Mouse (Mus musculus) adrenal gland, adult 18-20 months (tissue): ENCODE results near the gene Lcp2. TPM values are rescaled to one million over a fixed set of nuclear protein-coding genes. Genes with fewer than 3 reads are reported as not detected.
"Not testable (repeated sequence)": the region's sequence is repeated elsewhere in the genome, so short reads cannot be mapped to it uniquely, and the experiment has no call there.

Experiments used
- DNase-seq, 2 experiments: peaks; one replicate each; pipeline ENCODE4 v3.0.0; 2021 to 2022; ENCODE audit warnings: low spot score in 2 of 2
- total RNA-seq, 2 experiments: library from RNA; stranded (reverse); gene quantifications; 1 replicate in 1 of 2; 2 replicates in 1 of 2; pipeline ENCODE4 v1.2.3; 2021

Lcp2 gene
- total RNA-seq, 2 experiments from 2014 or later, result 2.4 to 3.6 TPM

DNA sequence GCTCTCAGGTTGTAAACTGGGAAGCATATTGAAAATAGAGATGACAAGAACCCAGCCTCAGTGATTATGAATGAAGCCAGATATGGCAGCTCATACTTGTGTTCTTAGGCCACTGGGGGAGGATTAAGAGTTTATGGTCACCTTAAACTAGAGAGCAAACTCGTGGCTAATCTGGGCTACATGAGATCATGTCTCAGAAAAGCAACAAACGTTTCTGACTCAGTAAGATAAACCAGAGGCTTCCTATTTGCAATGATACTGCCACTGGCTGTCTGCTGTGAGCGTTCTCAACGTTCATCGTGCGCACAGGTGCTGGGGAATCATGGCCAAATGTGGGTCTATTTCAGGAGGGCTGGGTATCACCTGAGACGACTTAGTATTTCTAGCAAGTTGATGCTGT, 37.1 kb downstream of the Lcp2 start:
- no peak for DNase-seq

DNA sequence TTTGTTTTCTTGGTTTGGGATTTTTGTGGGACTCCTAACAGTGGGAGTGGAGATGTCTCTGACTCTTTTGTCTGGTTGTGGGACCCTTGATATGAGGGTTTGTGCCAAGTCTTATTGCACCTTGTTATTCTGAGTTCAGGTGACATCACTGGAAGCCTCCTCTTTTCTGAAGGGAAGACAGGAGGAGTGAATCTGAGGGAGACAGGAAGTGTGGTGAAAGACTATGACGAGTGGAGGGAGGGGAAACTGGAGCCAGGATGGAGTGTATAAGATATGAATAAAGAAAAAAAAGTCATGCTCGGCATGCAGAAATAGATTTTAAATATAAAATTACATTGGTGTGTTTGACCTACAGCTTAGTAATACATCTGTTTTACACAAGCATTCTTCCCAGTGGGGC, 37.9 kb downstream of the Lcp2 start:
- DNase-seq, result no peak

DNA sequence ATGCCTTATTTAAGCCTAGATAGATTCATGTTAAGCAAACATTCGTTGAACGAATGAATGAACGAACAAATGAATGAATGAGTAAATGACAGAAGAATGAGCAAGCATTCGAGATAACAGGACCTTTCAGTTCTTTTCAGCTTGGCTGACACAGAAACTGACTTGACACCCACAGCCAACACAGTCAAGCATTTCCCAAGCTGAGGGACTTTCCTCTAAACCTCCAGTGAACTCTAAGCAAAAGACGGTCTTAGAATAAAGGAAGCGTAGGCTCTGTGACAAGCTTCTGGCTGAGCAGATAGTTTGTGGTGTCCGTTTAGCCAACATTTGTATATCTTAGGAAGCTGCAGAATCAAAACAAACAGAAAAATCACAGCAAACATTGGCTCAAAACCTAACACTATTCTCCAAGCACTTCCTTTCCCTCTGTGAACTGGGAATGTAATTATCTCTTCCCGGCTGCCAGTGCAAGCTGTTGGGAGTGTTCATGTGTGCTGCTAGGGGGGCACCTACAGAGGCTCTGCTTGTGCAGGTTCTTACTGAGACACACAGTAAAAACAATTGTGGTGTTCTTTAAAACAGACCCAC, 39.5 kb downstream of the Lcp2 start:
- no peak for DNase-seq

DNA sequence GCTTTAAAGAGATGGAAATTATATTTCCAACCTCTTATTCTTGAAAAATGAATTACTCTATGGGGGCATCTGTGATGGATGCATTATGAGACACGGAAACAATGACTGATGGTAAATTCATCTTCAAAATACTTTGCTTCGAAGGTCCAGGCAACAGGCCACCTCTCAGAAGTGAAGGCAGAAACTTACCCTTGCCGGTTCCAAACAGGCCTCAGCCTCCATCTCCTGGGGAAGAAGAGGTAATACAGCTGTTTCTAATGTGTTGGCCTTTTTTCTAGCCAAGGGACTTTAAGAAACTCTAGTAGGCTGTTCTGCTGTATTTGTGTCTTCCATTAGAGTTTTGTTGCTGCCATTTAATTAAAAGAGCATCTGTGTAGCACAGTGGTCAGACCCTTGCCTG, 40.3 kb downstream of the Lcp2 start:
- DNase-seq, result no peak

DNA sequence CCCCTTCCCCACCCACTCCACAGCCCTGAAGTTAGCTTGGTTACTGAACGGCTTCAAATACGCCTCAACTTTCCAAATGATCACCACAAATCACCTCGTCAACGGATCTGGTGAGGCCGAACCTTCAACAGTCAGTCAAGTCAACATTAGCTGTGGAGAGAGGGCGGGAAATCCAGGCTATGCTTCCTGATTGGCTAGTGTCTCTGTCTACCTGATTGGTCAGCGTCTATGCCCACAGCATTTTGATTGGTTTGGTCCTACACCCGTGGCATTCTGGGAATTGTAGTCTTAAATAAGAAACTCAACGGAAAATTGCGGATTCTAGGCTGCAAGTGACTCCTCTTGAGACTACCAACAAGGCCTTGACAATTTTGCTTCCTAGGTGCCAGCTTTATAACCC, 51.7 kb downstream of the Lcp2 start, which contains the start of gene 4930469K13Rik:
Gene 4930469K13Rik, minus strand, starts transcription at position 133 of the 400 bp plus-strand sequence.
- no peak for DNase-seq

DNA sequence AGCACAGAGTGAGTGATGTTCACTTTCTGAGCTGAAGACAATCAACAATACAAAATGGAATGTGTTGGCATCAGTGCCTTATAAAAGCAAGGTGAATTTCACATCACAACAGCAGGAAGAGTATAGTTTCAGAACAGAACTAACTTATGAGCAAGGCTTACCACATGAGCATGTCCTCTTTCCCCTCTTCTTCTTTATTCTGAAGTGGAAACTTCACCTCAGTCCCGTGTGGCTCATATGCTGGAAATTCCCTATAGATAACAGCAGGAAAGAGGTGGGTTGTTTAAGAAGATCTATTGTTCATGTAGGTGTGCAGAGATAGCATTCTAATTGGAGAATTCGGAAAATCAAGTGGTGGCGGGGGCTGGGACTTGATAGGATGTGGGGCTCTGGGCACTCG, 55.1 kb downstream of the Lcp2 start:
- no peak for DNase-seq

DNA sequence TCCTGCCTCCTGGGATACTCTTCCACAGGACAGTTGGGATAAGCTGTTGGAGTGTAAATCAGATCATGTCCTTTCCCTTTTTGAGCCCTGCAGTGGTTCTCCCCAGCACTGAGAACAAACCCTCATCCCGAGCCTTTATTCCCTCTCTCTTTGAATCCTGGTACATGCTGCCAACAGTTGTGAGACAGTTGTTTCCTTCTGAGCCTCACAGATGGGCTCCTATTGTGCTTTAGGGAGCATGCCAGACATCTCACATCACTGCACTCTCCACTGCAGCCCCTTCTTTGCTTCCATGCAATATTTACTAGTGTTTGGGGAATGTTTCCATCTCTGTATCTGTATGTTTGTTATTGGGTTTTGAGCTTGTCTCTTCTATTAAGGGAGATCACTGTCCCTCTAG, 58.2 kb downstream of the Lcp2 start:
- DNase-seq, result no peak

DNA sequence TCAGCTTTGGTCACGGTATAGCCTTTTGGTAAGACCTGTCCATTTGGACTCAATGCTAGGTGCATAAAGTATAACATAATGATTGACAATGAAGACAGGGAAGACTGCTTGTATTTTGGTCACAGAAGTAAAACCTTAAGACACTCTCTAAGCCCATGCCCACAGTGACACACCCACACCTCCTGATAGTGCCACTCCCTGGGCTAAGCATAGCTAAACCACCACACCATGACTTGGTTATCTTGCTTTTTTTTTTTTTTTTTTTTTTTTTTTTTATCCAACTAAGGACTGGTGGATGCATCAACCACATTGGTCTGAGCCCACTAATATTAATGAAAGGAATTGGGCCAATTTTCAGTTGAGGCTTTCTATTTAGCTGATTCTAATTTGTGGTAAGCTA, 62.5 kb downstream of the Lcp2 start:
- no peak for DNase-seq

DNA sequence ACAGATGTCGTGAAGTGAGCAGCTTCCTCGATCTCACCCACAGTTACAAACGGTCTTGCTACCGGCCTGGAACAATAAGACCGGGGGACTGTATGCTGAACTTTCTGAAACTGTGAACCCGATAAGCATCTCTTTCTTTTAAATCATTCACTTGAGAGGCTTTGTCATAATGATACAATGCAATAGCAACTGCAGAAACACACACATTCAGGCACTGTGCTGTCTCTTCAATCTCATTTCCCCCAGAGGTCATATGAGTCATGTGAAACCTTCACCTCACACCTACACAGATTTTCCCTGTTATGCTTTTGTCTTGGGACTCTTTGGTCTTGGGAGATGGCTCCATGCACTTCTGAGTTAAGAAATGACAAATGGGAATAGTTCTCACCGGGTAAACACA, 65.2 kb downstream of the Lcp2 start:
- no peak for DNase-seq

DNA sequence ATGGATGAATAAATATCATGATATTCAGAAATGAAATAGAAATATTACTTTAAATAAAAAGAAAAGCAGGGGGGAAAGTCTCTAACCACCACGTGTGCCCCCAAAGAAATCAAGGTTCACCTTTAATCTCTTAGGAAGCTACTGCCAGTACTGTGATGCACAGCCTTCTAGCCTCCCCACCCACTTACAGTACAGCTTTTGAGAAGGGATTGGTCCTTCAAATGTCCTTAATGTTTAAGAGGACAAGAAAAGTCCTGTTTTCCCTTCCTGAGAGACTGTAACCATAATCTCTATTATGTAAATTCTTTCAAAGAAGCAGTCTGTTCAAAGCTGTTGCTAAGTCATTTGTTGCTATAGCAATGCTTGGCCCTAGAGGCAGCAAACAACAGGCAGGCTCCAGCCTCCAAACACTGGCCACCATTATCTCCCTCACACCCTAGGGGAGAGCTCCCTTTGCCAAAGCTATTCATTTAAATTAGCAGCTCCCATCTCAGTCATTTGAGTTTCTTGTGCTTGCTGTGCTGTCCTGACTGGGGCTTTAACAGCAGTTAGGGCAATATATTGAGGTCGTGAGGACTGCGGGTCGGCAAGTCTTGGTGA, 66.2 kb downstream of the Lcp2 start:
- DNase-seq, result no peak

DNA sequence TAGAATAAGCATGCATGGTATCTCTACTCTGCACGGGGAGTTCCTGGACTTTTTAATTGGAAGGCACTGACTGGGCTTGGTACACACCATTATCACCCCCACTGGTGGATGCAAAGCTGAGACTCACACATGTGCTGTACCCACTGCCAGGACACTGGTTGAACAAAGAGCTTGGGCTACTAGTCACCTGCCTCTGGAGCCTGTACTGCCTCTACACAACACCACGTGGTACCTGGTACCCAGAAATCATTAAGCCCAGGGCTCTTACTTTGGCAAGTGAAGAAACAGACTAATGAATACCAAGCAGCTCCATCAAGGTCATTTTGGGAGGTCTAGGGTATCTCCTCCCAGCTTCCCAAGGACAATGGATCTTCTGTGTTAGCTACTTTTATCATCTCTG, 67.0 kb downstream of the Lcp2 start:
- no peak for DNase-seq

DNA sequence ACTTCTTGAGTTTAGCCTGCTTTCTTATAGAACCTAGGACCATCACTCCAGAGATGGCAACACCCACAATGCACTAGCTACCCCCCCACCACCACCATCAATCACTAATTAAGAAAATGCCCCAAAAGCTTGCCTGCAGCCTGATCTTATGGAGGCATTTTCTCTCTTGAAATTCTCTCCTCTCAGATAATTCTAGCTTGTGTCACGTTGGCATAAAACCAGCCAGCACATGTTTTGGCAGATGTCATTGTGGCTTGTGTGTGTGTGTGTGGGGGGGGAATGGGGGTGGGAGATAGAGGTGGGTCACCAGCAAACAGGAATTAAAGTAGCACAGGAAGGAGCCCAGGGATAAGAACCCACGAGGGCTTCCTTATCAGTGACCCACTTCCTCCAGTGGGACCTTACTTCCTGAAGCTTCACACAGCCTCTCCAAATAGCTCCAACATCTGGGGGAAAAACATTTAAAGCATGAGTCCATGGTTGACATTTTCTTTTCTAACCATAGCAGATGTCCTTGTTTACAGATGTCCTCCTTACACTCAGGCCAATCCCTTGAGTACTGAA, 69.9 kb downstream of the Lcp2 start:
- no peak for DNase-seq

DNA sequence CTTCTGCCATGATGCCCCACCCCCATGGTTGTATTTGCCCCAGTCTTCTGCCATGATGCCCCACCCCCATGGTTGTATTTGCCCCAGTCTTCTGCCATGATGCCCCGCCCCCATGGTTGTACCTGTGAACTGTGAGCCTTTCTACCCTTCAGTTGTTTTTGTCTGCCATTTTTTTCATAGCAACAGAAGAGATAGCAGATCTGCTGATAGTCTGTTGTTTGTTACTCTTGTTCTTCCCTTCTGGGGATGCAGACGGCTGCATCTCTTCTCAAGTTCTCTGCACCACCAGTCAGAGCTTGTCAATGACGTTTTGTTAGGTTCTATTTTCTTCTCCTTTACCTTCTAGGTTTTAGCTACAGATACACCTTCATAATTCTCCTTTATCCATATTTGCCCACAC, 70.9 kb downstream of the Lcp2 start:
- no peak for DNase-seq

DNA sequence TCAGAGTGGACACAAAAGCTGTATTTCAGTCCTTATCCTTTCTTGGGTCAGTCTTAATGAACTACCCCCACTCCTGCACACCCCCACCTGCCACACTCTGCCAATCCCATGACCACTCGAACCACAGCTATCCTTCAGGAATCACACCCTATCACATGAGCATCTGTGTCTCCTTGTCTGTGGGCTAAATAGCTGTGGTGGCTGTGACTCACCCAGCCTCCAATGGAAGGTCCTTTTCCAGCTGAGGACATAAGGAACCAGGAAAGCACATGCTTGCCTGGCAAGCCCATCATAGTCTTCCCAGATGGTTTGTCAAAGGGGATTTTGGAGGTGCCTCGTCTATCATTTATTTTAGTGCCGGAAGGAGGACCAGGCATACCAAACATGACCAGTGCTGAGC, 71.6 kb downstream of the Lcp2 start:
- DNase-seq, result no peak

DNA sequence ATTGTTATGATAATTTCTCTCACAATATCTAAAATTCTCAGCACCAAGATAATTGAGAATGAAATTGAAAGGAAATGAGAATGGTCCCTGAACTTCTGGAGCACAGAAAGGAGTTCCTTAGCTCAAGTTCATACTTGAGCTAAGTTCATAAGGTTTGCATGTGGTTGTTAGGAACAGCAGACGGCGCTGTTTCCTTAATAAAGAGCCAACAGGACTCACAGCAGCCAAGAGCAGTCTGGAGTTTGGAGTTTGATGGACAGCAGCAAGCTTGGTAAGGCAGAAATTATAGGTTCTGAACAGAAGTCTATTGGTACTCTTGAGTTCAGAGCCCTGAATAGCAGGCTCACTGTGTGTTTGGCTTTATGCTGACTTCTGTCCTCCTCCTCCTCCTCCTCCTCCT, 76.4 kb downstream of the Lcp2 start:
- no peak for DNase-seq

DNA sequence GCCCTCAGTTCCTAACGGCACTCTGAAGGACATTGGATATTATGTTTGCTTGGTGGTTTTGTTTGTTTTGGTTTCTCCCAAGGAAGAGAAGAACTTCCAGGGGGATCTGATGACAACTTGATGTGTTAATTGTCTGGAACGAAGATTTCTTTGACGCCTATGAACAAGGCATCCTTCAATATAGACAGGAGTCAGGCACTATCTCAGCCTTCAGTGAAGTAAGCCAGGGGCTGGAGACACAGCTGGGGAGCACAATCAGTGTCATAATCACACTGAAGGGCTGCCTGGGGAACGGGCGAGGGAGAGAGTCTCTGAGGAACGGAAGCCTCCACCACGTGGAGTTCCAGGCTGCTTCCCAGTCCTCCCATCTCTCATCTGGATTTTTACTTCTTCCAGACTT, 78.1 kb downstream of the Lcp2 start:
- DNase-seq, result no peak

DNA sequence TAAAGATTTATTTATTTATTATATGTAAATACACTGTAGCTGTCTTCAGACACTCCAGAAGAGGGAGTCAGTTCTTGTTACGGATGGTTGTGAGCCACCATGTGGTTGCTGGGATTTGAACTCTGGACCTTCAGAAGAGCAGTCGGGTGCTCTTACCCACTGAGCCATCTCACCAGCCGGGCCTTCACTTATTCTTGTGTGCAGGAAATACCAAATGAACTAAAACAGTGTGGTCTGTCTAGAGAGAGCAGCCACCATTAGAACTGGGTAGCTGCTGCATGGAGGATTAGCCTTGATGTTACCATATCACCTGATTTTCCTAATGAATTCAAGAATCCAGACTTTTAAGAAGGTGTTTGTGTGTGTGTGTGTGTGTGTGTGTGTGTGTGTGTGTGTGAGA, 79.0 kb downstream of the Lcp2 start:
- DNase-seq, result not testable (repeated sequence)

DNA sequence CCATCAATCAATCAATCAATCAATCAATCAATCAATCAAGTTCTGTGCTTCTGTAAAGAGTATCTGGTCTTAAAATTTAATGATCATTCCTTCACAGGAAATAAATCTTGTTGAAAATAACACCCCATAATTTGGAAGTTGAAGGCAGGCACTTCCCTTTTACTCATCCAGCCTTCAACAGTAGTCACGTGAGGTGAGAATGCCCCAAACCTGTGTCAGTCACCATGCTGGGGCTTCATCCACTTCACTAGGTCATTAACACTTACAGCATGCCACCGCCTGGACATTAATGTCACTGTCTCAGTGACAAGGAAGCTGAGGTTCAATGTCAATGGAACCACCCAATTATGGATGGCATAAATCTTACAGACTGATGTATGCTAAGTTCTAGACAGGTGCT, 81.7 kb downstream of the Lcp2 start:
- no peak for DNase-seq

DNA sequence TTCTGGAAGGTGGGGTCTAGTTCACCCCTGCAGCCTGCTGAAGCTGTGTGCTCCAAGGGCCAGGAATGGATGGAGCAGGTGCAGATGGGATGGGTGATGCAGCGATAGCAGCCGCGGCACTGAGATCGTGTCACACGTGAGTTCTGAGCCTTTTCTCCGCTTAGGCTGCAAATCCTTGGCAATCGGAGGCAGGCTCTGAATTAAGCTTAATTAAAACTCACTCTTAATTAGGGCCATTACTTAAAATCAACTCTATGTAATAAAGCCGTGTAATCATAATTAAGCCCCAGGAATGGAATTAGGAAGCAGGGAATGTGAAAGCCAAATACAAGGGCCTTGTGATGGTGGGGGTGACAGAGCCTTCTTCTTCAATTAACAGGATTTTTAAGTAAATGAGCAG, 92.6 kb downstream of the Lcp2 start:
- no peak for DNase-seq
